Mouse (Mus musculus): ENCODE data around the gene Asna1.

Gene Asna1

DNA sequence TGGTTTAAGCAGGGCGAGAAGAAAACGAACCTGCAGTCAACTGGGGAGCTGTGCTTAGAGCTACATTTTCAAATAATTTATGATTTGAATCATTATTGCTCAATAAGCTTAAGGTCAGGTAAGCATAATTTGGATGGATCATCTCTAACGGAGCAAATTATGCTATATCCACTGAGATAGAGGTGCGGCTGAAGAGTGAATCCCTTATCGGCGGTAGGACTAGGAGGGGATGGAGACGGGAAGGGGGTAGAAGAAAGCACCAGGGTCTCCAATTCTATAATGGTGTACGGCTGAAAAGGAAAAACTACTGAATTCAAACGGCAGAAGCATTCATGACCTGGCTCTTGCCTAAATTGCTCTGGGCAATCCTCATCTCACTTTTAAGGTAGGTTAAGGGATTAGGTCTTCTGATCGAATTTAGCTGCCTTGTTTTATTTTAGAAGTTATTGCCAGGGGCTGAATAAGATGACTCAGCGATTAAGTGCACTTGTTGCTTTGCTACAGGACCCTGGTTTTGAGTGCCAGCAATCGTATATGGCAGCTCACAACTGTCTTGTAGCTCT, 10.2 kb upstream of the Asna1 start:
- no peak for DNase-seq (ENCODE audit: low spot score in 2 of 2)

GRCm38 (mm10) chr8:85034764-85035163, 9.7 kb upstream of the Asna1 start:
- DNase-seq (ENCODE audit: low spot score in 2 of 2) = peak; percentile 69 to 84

DNA sequence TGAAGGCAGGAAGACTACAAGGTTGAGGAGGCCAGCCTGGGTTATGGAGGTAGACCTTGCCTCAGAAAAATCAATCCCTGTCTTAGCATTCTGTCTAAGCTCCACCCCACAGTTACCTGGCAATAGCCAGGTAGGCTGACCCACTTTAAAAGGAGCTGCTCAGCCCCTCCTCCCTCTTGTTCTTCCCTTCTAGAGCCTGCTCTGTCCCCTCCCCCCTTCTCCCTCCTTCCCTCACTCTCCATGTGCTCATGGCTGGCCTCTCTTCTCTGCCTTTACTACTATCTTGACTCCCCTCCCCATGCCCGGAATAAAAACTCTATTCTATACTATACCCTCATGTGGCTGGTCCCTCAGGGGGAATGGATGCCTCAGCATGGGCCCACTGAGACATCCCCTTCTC, 8.8 kb upstream of the Asna1 start:
- DNase-seq (ENCODE audit: low spot score in 2 of 2) = no peak

GRCm38 (mm10) chr8:85032622-85033311, 7.7 kb upstream of the Asna1 start:
- DNase-seq (ENCODE audit: low spot score in 2 of 2) = no peak

GRCm38 (mm10) chr8:85029271-85029670, 4.2 kb upstream of the Asna1 start:
- DNase-seq (ENCODE audit: low spot score in 2 of 2) = no peak

- DNase-seq (ENCODE audit: low spot score in 2 of 2) = no peak
Observed at GRCm38 (mm10) chr8:85027922-85028321, 2.8 kb upstream of the Asna1 start.

DNA sequence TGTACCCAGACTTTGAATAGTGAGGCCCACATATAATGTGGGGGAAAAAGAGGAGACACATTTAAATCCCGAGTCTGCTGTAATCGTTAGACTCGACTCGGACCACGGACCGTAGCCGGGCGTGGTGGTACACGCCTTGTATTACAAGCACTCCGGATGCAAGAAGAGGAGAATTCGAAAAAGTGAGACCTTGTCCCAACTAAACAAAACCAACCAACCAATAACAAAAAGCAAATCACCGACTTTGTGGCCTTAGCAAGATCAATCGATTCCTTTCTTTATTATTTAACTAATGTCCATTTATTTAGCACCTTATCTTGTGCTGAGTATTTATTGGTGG, 2.4 kb upstream of the Asna1 start:
- no peak for DNase-seq (ENCODE audit: low spot score in 2 of 2)

GRCm38 (mm10) chr8:85026670-85027515, 1.8 kb upstream of the Asna1 start, which contains the start of gene Trir:
TSS of gene Trir (plus strand) at chr8:85026823.
- peak; percentile 94 to 95 for DNase-seq (ENCODE audit: low spot score in 2 of 2)

- DNase-seq (ENCODE audit: low spot score in 2 of 2) = no peak
Observed at GRCm38 (mm10) chr8:85023846-85024245, 1.2 kb downstream of the Asna1 start.

DNA sequence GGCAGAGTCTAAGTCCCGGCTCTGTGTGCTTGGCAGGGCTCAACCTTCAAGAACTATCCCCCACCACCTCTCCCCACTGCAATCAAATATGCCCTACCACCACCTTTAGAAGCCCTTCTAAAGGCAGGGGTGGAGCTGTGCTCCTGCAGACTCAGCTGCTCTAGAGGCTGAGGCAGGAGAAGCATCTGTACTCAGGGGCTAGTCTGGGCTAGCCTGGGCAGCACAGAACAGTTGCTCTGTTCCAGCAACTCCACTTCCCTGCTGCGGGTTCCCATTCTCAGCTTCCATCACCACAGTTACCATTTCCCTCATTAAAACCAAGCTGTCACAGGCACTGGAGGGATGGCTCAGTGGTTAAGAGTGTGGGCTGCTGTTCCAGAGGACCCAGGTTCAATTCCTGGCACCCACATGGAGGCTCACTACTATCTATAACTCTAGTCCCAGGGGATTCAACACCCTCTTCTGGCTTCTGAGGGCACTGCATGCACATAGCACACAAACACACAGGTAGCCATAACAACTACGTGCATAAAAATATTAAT, 3.5 kb downstream of the Asna1 start:
- no peak for DNase-seq (ENCODE audit: low spot score in 2 of 2)

- no peak for DNase-seq (ENCODE audit: low spot score in 2 of 2)
Observed at GRCm38 (mm10) chr8:85017209-85017608, 7.9 kb downstream of the Asna1 start.

DNA sequence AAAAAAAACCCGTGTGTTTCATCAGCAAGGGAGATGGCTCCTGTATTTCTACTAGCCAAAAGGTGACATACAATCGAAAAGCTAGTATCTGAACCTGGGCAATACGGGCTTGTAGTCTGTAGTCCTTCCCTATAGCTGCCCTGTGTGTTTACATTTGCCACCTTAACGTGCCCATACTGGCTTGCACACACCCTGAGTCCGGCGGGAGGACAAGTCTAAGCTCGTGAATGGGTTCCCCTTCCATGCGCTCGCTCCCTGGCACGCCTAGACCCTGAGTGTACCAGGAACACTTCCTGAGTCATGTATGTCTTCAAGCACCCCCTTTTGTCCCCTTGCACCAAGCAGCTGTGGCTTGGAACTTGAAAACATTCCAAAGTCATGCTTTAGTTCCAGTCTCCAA, 8.4 kb downstream of the Asna1 start:
- DNase-seq (ENCODE audit: low spot score in 2 of 2) = no peak

DNA sequence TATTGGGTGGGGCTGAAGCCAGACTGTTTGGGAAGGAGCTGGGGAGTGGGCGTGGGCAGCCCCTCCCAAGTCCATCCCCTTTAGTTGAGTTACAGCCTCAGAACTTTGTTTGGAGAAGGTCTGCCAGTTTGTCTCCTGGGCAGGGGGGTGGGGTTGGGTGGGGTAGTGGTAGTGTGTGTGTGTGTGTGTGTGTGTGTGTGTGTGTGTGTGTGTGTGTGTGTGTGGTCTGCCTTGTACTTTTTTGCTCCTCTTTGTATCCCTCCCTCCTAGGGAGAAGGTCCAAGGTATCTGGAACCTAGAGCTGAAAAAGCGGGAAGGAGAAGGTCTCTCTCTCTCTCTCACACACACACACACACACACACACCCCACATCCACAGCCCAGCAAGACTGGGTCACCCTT, 10.7 kb downstream of the Asna1 start, which contains the start of gene Best2:
Best2 (minus strand) TSS at position 101 of the 400 bp plus-strand sequence.
- no peak for DNase-seq (ENCODE audit: low spot score in 2 of 2)

DNA sequence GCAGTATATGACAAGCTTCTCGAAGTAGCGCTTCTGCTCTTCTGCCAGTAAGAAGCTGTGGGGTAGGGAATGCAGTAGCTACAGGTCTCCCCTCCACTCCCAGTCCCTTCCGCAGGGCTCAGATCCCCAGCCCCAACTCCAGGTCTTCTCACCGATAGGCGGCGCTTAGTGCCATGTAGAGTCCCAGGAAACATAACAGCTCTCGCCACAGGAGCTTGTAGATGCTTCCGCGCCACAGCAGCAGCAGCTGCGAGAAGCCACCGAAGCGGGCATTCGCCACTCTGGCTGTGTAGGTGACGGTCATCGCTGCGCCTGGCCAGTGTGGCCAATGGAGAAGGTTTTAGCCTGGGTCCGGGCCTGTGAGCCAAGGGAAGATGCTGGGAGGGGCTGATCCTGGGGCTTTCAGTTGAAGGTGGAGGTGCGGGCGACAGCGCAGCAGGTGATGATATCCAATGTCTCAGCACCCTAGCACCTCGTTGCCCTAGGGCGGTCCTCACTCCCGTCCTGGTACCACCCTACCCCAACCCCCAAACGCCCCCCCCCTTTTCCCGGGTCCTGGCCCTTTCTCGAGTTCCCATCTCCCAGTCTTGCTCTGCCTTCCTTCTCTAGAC, 11.7 kb downstream of the Asna1 start:
- peak; percentile 56 to 71 for DNase-seq (ENCODE audit: low spot score in 2 of 2)

DNA sequence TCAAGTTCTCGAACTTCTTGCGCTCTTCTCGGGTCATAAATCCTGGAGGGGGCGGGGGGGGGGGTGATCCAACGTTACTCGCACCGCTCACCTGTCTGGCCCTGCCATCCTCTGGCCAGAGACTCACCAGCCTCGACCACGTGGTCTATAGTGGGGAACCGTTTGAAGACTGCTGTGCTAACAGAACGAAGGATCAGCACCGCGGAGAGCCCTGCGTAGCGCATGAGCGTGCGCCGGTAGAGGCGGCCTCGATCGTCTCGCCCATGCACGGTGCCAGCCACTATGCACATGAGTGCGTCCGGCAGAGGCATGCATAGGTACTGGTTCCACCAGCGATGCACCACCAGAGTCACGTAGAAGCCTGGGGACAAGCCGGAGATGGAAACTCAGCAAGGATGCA, 13.8 kb downstream of the Asna1 start:
- DNase-seq (ENCODE audit: low spot score in 2 of 2) = no peak

GRCm38 (mm10) chr8:85007686-85008085, 17.4 kb downstream of the Asna1 start:
- peak; percentile 30 to 44 for DNase-seq (ENCODE audit: low spot score in 2 of 2)

DNA sequence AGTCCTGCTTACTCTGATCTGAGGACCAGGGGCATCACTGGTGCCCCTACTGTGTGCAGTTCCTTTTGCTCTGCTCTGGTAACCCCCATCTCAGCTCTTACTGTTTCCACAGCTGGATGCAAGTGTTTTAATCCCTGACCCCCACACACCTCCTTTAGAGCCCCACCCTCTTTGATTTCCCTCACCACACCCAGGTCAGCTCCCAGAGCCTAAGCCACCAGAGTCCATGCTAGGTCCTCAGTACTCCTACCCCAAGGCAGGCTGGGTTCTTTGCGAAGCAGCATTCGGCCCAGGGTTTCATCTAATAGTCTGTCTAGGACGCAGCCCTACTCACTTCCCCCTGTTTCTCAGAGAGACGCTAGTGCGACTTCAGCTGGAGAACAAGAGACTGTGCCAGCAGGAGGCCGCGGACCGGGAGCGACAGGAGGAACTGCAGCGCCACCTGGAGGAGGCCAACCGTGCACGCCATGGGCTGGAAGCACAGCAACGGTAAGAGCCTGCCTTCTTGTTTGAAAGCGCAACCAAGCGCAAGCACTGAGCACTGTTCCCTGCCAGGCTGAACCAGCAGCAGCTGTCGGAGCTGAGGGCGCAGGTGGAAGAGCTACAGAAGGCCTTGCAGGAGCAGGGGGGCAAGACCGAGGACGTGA, 27.3 kb downstream of the Asna1 start:
- DNase-seq (ENCODE audit: low spot score in 2 of 2) = peak; percentile 82 to 92

DNA sequence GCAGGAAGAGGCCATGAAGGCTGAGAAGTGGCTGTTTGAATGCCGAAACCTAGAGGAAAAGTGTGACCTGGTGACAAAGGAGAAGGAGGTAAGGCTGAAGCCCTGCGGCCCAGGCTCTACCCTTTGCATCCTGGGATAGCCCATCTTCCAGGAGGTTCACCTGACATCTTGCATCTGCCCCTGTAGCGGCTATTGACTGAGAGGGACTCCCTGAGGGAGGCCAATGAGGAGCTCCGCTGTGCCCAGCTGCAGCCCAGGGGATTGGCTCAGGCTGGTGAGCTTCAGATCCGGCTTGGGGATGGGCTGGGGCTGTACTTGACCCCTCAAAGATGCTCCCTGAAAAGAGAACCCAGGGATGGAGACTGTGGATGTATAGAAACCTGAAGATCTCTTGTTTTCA, 28.1 kb downstream of the Asna1 start:
- no peak for DNase-seq (ENCODE audit: low spot score in 2 of 2)

- no peak for DNase-seq (ENCODE audit: low spot score in 2 of 2)
Observed at GRCm38 (mm10) chr8:84995680-84996079, 29.4 kb downstream of the Asna1 start.

DNA sequence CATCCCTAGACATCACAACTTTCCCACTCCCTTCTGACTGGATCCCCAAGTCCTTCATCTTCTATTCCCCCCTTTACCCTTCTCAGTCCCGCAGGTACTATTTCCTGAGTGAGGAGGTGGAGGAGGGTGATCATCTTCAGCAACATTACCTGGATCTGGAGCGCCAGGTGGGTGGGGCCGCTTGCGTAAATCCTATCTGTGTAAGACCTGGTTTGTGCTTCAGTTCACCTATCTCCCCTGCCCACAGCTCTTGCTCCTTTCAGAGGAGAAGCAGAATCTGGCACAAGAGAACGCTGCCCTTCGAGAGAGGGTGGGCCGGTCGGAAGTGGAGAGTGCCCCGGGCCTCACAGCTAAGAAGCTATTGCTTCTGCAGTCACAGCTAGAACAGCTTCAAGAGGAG, 30.7 kb downstream of the Asna1 start:
- DNase-seq (ENCODE audit: low spot score in 2 of 2) = no peak

GRCm38 (mm10) chr8:84990836-84991235, 34.2 kb downstream of the Asna1 start:
- peak in 1 of 2 experiments; percentile 62 for DNase-seq (ENCODE audit: low spot score in 2 of 2)

- peak; percentile 98 for DNase-seq (ENCODE audit: low spot score in 2 of 2)
Observed at GRCm38 (mm10) chr8:84990349-84990748, 34.7 kb downstream of the Asna1 start, which contains the start of gene Hook2. TSS of gene Hook2 (plus strand) at chr8:84990603.
